ENCODE assay signal across 16 mouse cellular contexts in the genomic region with DNA sequence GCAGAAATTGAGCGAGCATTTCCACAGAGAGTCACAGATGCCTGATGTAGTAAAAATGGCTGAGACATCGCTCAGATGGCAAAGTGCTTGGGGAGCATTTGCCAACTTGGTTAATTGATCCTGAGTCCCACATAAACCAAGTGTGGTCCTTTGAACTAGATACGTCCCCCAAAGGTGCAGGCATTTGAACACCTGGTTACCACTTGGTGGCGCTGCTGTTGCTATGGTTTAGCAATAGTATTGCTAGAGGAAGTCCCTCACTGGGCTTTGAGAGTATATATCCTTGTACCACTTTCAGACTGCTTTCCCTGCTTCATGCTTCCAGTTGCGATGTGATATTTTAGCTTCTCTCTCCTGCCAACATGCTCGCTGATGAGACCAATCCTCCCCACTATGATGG.
A peak's percentile ranks its signal among the peaks of the same experiment; 100 is the strongest.
DNase-seq lines count a peak whose midpoint lies in the region; ATAC-seq and TF ChIP-seq lines count a peak whose summit lies in the region.
"Had no signal": no experiment of that assay in that cellular context is flagged by ENCODE, and none has a peak within 500 bp of the region (broad histone marks: within the 10 kb centered on the region; RNA-seq: fewer than 3 reads in every experiment).

No protein-coding gene starts in this region.

- TF ChIP-seq POLR2A in MEL (IDR thresholded peaks at IDR 0.05; ENCODE audit: control insufficient read depth in 1 of 2, insufficient read depth in 1 of 2, low read depth in 1 of 2, low read length in 2 of 2, poor library complexity in 1 of 2), result no peak
- no peak for TF ChIP-seq POLR2A in cortical plate, adult 2 months (IDR thresholded peaks at IDR 0.05; ENCODE audit: extremely low read depth, insufficient read depth, low read length)

- no peak overlapping the region for H3K9ac ChIP-seq in hindbrain, postnatal 0 days (replicated peaks; ENCODE audit: low read length)
- no peak overlapping the region for H3K9ac ChIP-seq in hindbrain, embryonic 12.5 days
- no peak overlapping the region for H3K9ac ChIP-seq in MEL (ENCODE audit: control insufficient read depth, low read depth, low read length, poor library complexity, severe bottlenecking)
- H3K9ac ChIP-seq: embryonic facial prominence, embryonic 12.5 days; kidney, embryonic 15.5 days had no signal

- 70% methylated on average over 6 of the region's 6 CpGs for WGBS in hindbrain, postnatal 0 days
- 75% methylated on average over 6 of the region's 6 CpGs for WGBS in hindbrain, embryonic 12.5 days

- no peak for TF ChIP-seq EP300 in MEL (IDR thresholded peaks at IDR 0.05; ENCODE audit: low read depth in 1 of 2, low read length in 2 of 2)

- TF ChIP-seq RAD21 in MEL (IDR thresholded peaks at IDR 0.05; ENCODE audit: low read depth, low read length), result peak; percentile 55

- no peaks in the 10 kb centered on the region for H3K79me2 ChIP-seq in MEL (ENCODE audit: control insufficient read depth, insufficient read depth, low read length, poor library complexity)

- peak; percentile 61 for TF ChIP-seq CTCF in hindbrain, postnatal 0 days (IDR thresholded peaks at IDR 0.05; ENCODE audit: low read depth)
- peak; percentile 70 to 80 (median 80) for TF ChIP-seq CTCF in MEL (IDR thresholded peaks at IDR 0.05 in 2 of 3, conservative IDR thresholded peaks at IDR 0.05 in 1 of 3; ENCODE audit: control insufficient read depth in 1 of 3, insufficient read depth in 1 of 3, low read depth in 2 of 3, low read length in 3 of 3, poor library complexity in 1 of 3, severe bottlenecking in 1 of 3)
- peak; percentile 18; the same call in 1 of the 2 replicates for TF ChIP-seq CTCF in cortical plate, adult 2 months (IDR thresholded peaks at IDR 0.05; ENCODE audit: extremely low read depth, insufficient read depth, low read length)

- H3K27ac ChIP-seq in hindbrain, postnatal 0 days, result no peak overlapping the region
- no peak overlapping the region for H3K27ac ChIP-seq in hindbrain, embryonic 12.5 days
- H3K27ac ChIP-seq in MEL (ENCODE audit: control insufficient read depth, low read depth, low read length), result no peak overlapping the region
- H3K27ac ChIP-seq in cortical plate, adult 2 months (ENCODE audit: insufficient read depth, low read length), result no peak overlapping the region
- H3K27ac ChIP-seq: embryonic facial prominence, embryonic 12.5 days; kidney, embryonic 15.5 days had no signal

- H3K36me3 ChIP-seq in hindbrain, postnatal 0 days (ENCODE audit: insufficient read depth, low read length), result no peaks in the 10 kb centered on the region
- no peaks in the 10 kb centered on the region for H3K36me3 ChIP-seq in hindbrain, embryonic 12.5 days
- no peaks in the 10 kb centered on the region for H3K36me3 ChIP-seq in MEL (ENCODE audit: control insufficient read depth in 1 of 2, insufficient read depth in 2 of 2, low read length in 2 of 2)
- H3K36me3 ChIP-seq: embryonic facial prominence, embryonic 12.5 days; kidney, embryonic 15.5 days had no signal

- H3K9me3 ChIP-seq in hindbrain, postnatal 0 days (ENCODE audit: low read length), result no peaks in the 10 kb centered on the region
- H3K9me3 ChIP-seq in hindbrain, embryonic 12.5 days (replicated peaks), result no peaks in the 10 kb centered on the region
- no peaks in the 10 kb centered on the region for H3K9me3 ChIP-seq in MEL (replicated peaks; ENCODE audit: insufficient read depth, low read length)
- H3K9me3 ChIP-seq: embryonic facial prominence, embryonic 12.5 days; kidney, embryonic 15.5 days had no signal

- peak; percentile 71 for DNase-seq in hindbrain, postnatal 0 days (ENCODE audit: low spot score)
- DNase-seq in lung, postnatal 36 days, result peak; percentile 8
- DNase-seq in lung, postnatal 14 days, result no peak
- DNase-seq in MEL (ENCODE audit: low read depth, low spot score), result peak; percentile 75
- no peak for DNase-seq in gastrocnemius, adult 18-20 months (ENCODE audit: low spot score)
- DNase-seq: adrenal gland, postnatal 10 days; cerebellum, adult 9-10 months; heart, adult 11 months had no signal

- no peak for ATAC-seq in hindbrain, postnatal 0 days
- no peak for ATAC-seq in hindbrain, embryonic 12.5 days (ENCODE audit: low FRiP score)
- ATAC-seq in megakaryocyte-erythroid progenitor cell, adult 5-6 weeks (replicated peaks; ENCODE audit: low FRiP score, low TSS enrichment, poor library complexity, severe bottlenecking), result no peak
- ATAC-seq: forebrain, embryonic 16.5 days; Patski had no signal

- H3K4me1 ChIP-seq in hindbrain, postnatal 0 days (ENCODE audit: insufficient read depth, low read length), result no peaks in the 10 kb centered on the region
- H3K4me1 ChIP-seq in hindbrain, embryonic 12.5 days, result peaks cover 21% of the 10 kb centered on the region
- H3K4me1 ChIP-seq in MEL (ENCODE audit: control insufficient read depth in 1 of 2, insufficient read depth in 2 of 2, low read length in 2 of 2), result no peaks in the 10 kb centered on the region
- no peaks in the 10 kb centered on the region for H3K4me1 ChIP-seq in cortical plate, adult 2 months (ENCODE audit: control insufficient read depth, insufficient read depth, low read length)

- H3K4me2 ChIP-seq in hindbrain, postnatal 0 days (ENCODE audit: low read depth, low read length), result no peak overlapping the region
- no peak overlapping the region for H3K4me2 ChIP-seq in hindbrain, embryonic 12.5 days (replicated peaks)
- H3K4me2 ChIP-seq: embryonic facial prominence, embryonic 12.5 days; kidney, embryonic 15.5 days had no signal

- no peak overlapping the region for H3K4me3 ChIP-seq in hindbrain, postnatal 0 days (ENCODE audit: low read length)
- no peak overlapping the region for H3K4me3 ChIP-seq in hindbrain, embryonic 12.5 days
- H3K4me3 ChIP-seq in MEL (ENCODE audit: control insufficient read depth in 1 of 2, insufficient read depth in 1 of 2, low read depth in 2 of 2, low read length in 2 of 2), result no peak overlapping the region
- H3K4me3 ChIP-seq in cortical plate, adult 2 months (ENCODE audit: insufficient read depth, low read length), result no peak overlapping the region
- H3K4me3 ChIP-seq: embryonic facial prominence, embryonic 12.5 days; kidney, embryonic 15.5 days; myocyte had no signal

- no peaks in the 10 kb centered on the region for H3K27me3 ChIP-seq in hindbrain, postnatal 0 days (ENCODE audit: insufficient read depth, low read length)
- H3K27me3 ChIP-seq in hindbrain, embryonic 12.5 days, result peaks cover 22% of the 10 kb centered on the region; the same call in 1 of the 2 replicates
- H3K27me3 ChIP-seq in MEL (ENCODE audit: control insufficient read depth in 1 of 2, insufficient read depth in 2 of 2, low read length in 2 of 2), result no peaks in the 10 kb centered on the region
- H3K27me3 ChIP-seq: embryonic facial prominence, embryonic 12.5 days had no signal

TF ChIP-seq in MEL, 35 proteins besides CTCF, POLR2A, EP300 and RAD21:
- TF ChIP-seq ZMIZ1 (IDR thresholded peaks at IDR 0.05; ENCODE audit: low read depth, low read length) (no peak), MXI1 (IDR thresholded peaks at IDR 0.05; ENCODE audit: low read depth, low read length) (no peak), NRF1 (IDR thresholded peaks at IDR 0.05; ENCODE audit: insufficient read depth, low read depth, low read length, poor library complexity, severe bottlenecking) (no peak), TBP (IDR thresholded peaks at IDR 0.05; ENCODE audit: low read depth, low read length) (0 out of 2 replicates have a peak, but pooled peaks have one; percentile 10), USF1 (IDR thresholded peaks at IDR 0.05; ENCODE audit: low read depth, low read length) (no peak), CHD2 (IDR thresholded peaks at IDR 0.05; ENCODE audit: low read length) (no peak), MYB (IDR thresholded peaks at IDR 0.05; ENCODE audit: low read depth, low read length) (no peak), TAL1 (IDR thresholded peaks at IDR 0.05; ENCODE audit: low read length) (no peak), ELF1 (IDR thresholded peaks at IDR 0.05; ENCODE audit: low read depth, low read length) (no peak), MEF2A (IDR thresholded peaks at IDR 0.05; ENCODE audit: extremely low read depth, insufficient replicate concordance, low read depth, low read length, poor library complexity, severe bottlenecking) (no peak), NELFE (IDR thresholded peaks at IDR 0.05; ENCODE audit: low read depth, low read length) (no peak), POLR2AphosphoS2 (IDR thresholded peaks at IDR 0.05; ENCODE audit: low read length) (no peak), KAT2A (conservative IDR thresholded peaks at IDR 0.05; ENCODE audit: low read depth, low read length) (no peak), USF2 (IDR thresholded peaks at IDR 0.05; ENCODE audit: borderline replicate concordance in 1 of 2, insufficient read depth in 1 of 2, low read depth in 1 of 2, low read length in 2 of 2) (no peak), POLR2AphosphoS5 (IDR thresholded peaks at IDR 0.05; ENCODE audit: borderline replicate concordance, low read depth, low read length) (no peak), HCFC1 (IDR thresholded peaks at IDR 0.05; ENCODE audit: low read depth, low read length) (no peak), BHLHE40 (IDR thresholded peaks at IDR 0.05; ENCODE audit: borderline replicate concordance, low read depth, low read length) (no peak), MAZ (IDR thresholded peaks at IDR 0.05; ENCODE audit: low read depth, low read length) (no peak), MYC (IDR thresholded peaks at IDR 0.05; ENCODE audit: low read depth, low read length) (no peak), TCF12 (IDR thresholded peaks at IDR 0.05; ENCODE audit: low read depth, low read length) (no peak), SMC3 (IDR thresholded peaks at IDR 0.05; ENCODE audit: low read depth, low read length) (peak; percentile 75), JUND (IDR thresholded peaks at IDR 0.05; ENCODE audit: low read depth, low read length) (no peak), ZC3H11A (IDR thresholded peaks at IDR 0.05; ENCODE audit: low read depth, low read length) (peak; percentile 42; the same call in 1 of the 2 replicates), MAX (IDR thresholded peaks at IDR 0.05; ENCODE audit: low read length) (no peak), ZNF384 (IDR thresholded peaks at IDR 0.05; ENCODE audit: low read depth, low read length) (no peak), ZKSCAN1 (IDR thresholded peaks at IDR 0.05; ENCODE audit: low read depth, low read length) (no peak)
TF ChIP-seq in MEL: peak in this region for 3.

Comparison
In these comparisons a context has a peak if more than half of its experiments do, and no peak if none do; other contexts are left out.
1. DNase-seq: peak in hindbrain, postnatal 0 days (single experiment), lung, postnatal 36 days (single experiment) and MEL (single experiment); none in lung, postnatal 14 days (single experiment) and gastrocnemius, adult 18-20 months (single experiment).
2. CTCF ChIP-seq: peak in every context shown above with its lines; median percentile 80 in MEL; 61 in hindbrain, postnatal 0 days; 18 in cortical plate, adult 2 months.